ENCODE assay signal across 12 mouse cellular contexts in genomic region chr15:25486158-25486557, GRCm38 (mm10).
DNase-seq lines count a peak whose midpoint lies in the region; ATAC-seq and TF ChIP-seq lines count a peak whose summit lies in the region.
"Had no signal": no experiment of that assay in that cellular context is flagged by ENCODE, and none has a peak within 500 bp of the region (broad histone marks: within the 10 kb centered on the region; RNA-seq: fewer than 3 reads in every experiment).

No protein-coding gene starts in this region.

- TF ChIP-seq CTCF in cerebellum, adult 2 months (IDR thresholded peaks at IDR 0.05; ENCODE audit: borderline replicate concordance, insufficient read depth, low read depth, low read length) = peak; percentile 16; the same call in 1 of the 2 replicates
- peak; percentile 61 for TF ChIP-seq CTCF in Patski (IDR thresholded peaks at IDR 0.05)

- no peak overlapping the region for H3K4me3 ChIP-seq in cerebellum, adult 2 months (replicated peaks; ENCODE audit: insufficient read depth, low read depth, low read length)
- no peak overlapping the region for H3K4me3 ChIP-seq in kidney, embryonic 15.5 days (replicated peaks)
- H3K4me3 ChIP-seq in liver, embryonic 12.5 days = no peak overlapping the region
- H3K4me3 ChIP-seq: erythroblast, embryonic 14.5 days; heart, embryonic 15.5 days had no signal

- H3K9ac ChIP-seq in kidney, embryonic 15.5 days = no peak overlapping the region
- no peak overlapping the region for H3K9ac ChIP-seq in liver, embryonic 12.5 days
- H3K9ac ChIP-seq: heart, embryonic 15.5 days had no signal

- ATAC-seq in kidney, embryonic 15.5 days (replicated peaks; ENCODE audit: low FRiP score) = 0 out of 2 replicates have a peak, but pooled peaks have one; percentile 49
- no peak for ATAC-seq in Patski
- 0 out of 2 replicates have a peak, but pooled peaks have one; percentile 15 for ATAC-seq in liver, embryonic 12.5 days
- ATAC-seq in erythroid progenitor cell, adult 5-6 weeks (replicated peaks; ENCODE audit: low FRiP score, poor library complexity, severe bottlenecking) = no peak

- no peaks in the 10 kb centered on the region for H3K36me3 ChIP-seq in kidney, embryonic 15.5 days
- H3K36me3 ChIP-seq in liver, embryonic 12.5 days = no peaks in the 10 kb centered on the region
- H3K36me3 ChIP-seq: heart, embryonic 15.5 days had no signal

- POLR2A ChIA-PET in Patski (lab: Charles Lee) = interaction anchor here (1.3 kb wide), 1 partner anchor 213 kb away, joined by 3 read pairs; no protein-coding TSS in a partner anchor

- DNase-seq in cerebellum, adult 2 months = peak in 1 of 2 experiments; percentile 6
- DNase-seq in cerebellum, adult 11-12 months = no peak
- DNase-seq in kidney, postnatal 14 days = no peak
- no peak for DNase-seq in Patski (ENCODE audit: low read depth, low spot score)
- DNase-seq in urinary bladder, adult 2 months (ENCODE audit: low spot score) = no peak
- DNase-seq: adrenal gland, adult 8-10 months had no signal

- no peaks in the 10 kb centered on the region; the same call in 1 of the 2 replicates for H3K4me1 ChIP-seq in cerebellum, adult 2 months (ENCODE audit: control insufficient read depth, insufficient read depth, low read length)
- H3K4me1 ChIP-seq in kidney, embryonic 15.5 days = peaks cover 3% of the 10 kb centered on the region; the same call in 1 of the 2 replicates
- H3K4me1 ChIP-seq in liver, embryonic 12.5 days = no peaks in the 10 kb centered on the region
- H3K4me1 ChIP-seq: heart, embryonic 15.5 days had no signal

- no peak overlapping the region for H3K4me2 ChIP-seq in kidney, embryonic 15.5 days
- peak overlapping the region; percentile 35 for H3K4me2 ChIP-seq in liver, embryonic 12.5 days
- H3K4me2 ChIP-seq: heart, embryonic 15.5 days had no signal

- H3K9me3 ChIP-seq in kidney, embryonic 15.5 days (replicated peaks) = no peaks in the 10 kb centered on the region
- H3K9me3 ChIP-seq in liver, embryonic 12.5 days (replicated peaks) = no peaks in the 10 kb centered on the region
- H3K9me3 ChIP-seq: heart, embryonic 15.5 days had no signal

- no peaks in the 10 kb centered on the region for H3K27me3 ChIP-seq in cerebellum, adult 2 months (ENCODE audit: control insufficient read depth, insufficient read depth, low read length)
- H3K27me3 ChIP-seq in kidney, embryonic 15.5 days = no peaks in the 10 kb centered on the region
- no peaks in the 10 kb centered on the region for H3K27me3 ChIP-seq in Patski
- no peaks in the 10 kb centered on the region for H3K27me3 ChIP-seq in liver, embryonic 12.5 days (replicated peaks)
- H3K27me3 ChIP-seq: heart, embryonic 15.5 days had no signal

- 78% methylated on average over 7 of the region's 7 CpGs for WGBS in cerebellum, adult 2 months
- 81% methylated on average over 7 of the region's 7 CpGs for WGBS in kidney, embryonic 15.5 days
- WGBS in liver, embryonic 12.5 days (ENCODE audit: insufficient replicate concordance) = 56% methylated on average over 7 of the region's 7 CpGs

- no peak overlapping the region for H3K27ac ChIP-seq in cerebellum, adult 2 months (ENCODE audit: insufficient read depth, low read length)
- H3K27ac ChIP-seq in kidney, embryonic 15.5 days = no peak overlapping the region
- peak overlapping the region; percentile 77 for H3K27ac ChIP-seq in liver, embryonic 12.5 days
- H3K27ac ChIP-seq: heart, embryonic 15.5 days; macrophage had no signal

- no peak for TF ChIP-seq POLR2A in cerebellum, adult 2 months (IDR thresholded peaks at IDR 0.05; ENCODE audit: borderline replicate concordance, insufficient read depth, low read length)

- in situ Hi-C loops in Patski (cut with MboI; ENCODE audit: low pct_unique_long_range_greater_than_20kb) = loop anchor here (10.0 kb wide), 1 partner anchor 139 kb away; the partner anchor contains the start of gene Myo10

- CTCF ChIA-PET in Patski (lab: Charles Lee) = interaction anchor here (1.2 to 1.5 kb wide), 2 partner anchors 11 to 213 kb away, joined by 3 to 5 read pairs; no protein-coding TSS in a partner anchor

Comparison
In these comparisons a context has a peak if more than half of its experiments do, and no peak if none do; other contexts are left out.
1. ATAC-seq: peak in kidney, embryonic 15.5 days (single experiment) and liver, embryonic 12.5 days (single experiment); none in Patski (single experiment) and erythroid progenitor cell, adult 5-6 weeks (single experiment).